Mouse (Mus musculus) testis, adult 2 months (tissue): ENCODE measurements at regions not wholly inside any gene's neighbourhood (a gene's known extent, or its start where the extent isn't known, plus 50 kb on each side); places are given as distances from the start of the nearest gene placed in this dataset.

ENCODE experiments used
- CTCF ChIP-seq: fragments of 200-500 bp; IDR thresholded peaks from 2 replicates; pipeline ENCODE4 v1.5.1; 2012; ENCODE audit warnings: low read depth, mild to moderate bottlenecking, inconsistent platforms, low read length, moderate library complexity; ENCODE audit not compliant: control insufficient read depth, insufficient read depth, insufficient replicate concordance
- POLR2A ChIP-seq: fragments of 200-500 bp; IDR thresholded peaks from 2 replicates; pipeline ENCODE4 v1.6.1; 2012; ENCODE audit warnings: low read depth, mild to moderate bottlenecking, inconsistent platforms, low read length, moderate library complexity; ENCODE audit not compliant: control insufficient read depth

- TF ChIP-seq POLR2A (no peak), CTCF (no peak)
Measured at GRCm38 (mm10) chr15:27315964-27316745, 150.3 kb upstream of the Ank start.
